Mouse (Mus musculus): ENCODE data around the gene Plcd1.
A peak's percentile ranks its signal among the peaks of the same experiment; 100 is the strongest.

Plcd1 gene

GRCm38 (mm10) chr9:119053964-119054576 lies 39.2 kb downstream of the Plcd1 start:
- no peak for DNase-seq (ENCODE audit: low spot score)

DNA sequence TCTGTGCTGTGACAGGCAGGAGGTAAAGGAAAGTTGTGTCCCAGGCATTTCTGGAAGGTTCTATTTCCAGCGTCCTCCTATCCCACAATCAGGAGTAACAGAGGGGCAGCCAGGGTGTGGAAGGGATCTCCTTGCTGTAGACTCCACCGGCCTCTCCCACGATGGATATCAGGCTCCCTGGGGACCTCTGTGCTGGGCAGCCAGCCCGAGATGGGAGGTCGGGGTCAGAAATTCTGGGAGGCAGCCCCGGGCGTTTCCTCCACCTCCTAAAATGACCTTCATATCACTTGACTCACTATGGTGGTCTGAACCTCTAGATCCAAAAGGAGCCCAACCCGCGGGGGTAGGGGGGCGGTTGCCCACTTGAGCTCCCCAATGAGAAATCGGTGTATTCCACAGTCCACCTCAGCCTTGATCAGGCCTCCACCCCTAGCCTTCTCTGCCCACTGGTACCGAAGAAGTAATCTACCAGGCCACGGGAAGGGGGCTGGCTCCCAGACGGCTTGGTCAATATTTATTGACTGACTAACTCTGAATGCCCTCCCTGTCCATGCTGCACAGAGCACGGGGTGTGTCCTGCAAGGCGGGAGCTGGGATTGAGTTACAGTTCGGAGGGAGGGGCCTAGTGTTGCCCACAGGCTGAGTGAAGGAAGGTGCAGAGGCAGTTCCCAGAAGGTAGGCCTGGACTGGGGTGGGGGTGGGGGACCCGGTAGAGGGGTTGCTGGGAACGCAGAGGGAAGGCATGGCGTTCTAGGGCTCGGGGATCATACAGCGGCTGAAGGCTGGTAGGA lies 41.0 kb downstream of the Plcd1 start, which contains the start of gene Vill:
Gene Vill, plus strand, starts transcription at position 625 of the 791 bp plus-strand sequence.
- DNase-seq (ENCODE audit: low spot score), result no peak

DNA sequence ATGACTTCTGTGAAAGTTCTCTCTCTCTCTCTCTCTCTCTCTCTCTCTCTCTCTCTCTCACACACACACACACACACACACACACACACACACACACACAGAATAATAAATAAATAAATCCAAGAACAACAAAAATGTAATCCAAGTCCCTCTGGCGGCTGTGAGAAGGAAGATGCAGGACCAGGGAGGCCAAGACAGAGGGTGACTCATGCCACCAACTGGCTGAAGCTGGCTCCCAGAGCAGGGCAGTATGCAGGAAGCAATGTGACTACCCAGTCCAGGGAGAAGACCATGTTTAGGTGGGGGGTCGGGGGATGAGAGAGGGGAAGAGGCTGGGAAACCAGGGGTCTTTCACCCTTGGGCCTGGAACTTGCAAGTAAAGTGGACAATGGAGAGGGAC lies 42.1 kb downstream of the Plcd1 start:
- DNase-seq (ENCODE audit: low spot score), result peak; percentile 90

DNA sequence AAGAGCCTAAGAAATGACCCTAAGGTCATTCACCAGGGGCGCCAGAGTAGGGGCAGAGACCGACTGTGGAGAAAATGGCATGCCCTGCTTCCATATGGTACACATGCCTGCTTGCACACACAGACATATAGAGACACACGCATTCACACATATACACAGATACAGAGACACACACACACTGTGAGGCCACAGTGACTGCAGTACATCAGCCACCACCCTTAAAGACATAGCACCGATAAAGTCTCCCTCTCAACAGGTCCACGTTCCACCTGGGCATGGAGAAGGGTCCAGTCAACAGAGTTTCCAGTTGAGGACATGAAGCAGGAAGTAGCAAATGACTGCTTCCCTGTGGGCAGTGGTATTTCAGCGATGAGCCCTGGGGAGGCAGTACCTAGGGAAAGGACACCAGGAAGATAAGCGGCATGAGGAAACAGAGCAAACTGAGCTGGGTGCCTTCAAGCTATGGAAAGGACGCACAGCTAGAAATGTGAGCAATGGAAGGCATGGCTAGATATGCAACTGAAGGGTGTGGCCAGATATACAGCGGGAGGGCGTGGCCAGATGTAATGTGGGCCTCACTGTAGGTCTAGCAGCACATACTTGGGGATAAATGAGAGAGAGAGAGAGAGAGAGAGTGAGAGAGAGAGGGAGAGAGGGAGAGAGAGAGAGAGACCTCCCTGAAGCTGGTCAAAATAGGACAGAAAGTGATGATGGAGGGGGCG lies 45.0 kb downstream of the Plcd1 start:
- no peak for DNase-seq (ENCODE audit: low spot score)

DNA sequence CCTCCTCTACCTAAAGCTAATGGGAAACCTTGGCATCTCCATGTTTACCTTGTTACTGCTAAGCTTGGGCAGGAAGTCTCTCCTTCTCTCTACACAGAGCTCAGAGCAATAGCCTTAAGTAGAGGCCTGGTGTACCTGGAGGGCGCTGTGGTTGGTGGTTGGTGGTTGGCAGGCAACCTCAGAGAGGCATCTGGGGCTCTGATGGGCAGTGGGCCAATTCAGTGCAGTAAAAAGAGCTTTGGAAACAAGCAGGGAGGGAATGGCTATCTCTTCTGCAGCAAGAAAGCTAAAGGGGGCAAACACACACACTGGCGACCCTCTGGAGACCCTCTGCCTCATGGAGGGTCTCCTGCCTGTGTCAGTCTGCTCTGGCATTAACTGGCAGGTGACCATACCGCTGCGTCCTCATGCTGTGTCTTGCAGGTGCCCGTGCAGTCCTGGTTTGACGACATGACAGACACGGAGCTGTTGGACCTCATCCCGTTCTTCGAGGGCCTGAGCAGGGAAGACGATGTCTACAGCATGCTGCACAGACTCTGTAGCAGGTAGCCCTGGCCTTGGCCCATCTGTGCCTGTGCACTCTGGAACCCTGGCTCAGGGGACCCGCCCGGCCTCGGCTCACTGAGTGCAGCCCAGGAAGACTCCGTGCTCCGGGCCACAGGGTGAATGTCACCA lies 53.1 kb downstream of the Plcd1 start:
- DNase-seq (ENCODE audit: low spot score), result no peak

- DNase-seq (ENCODE audit: low spot score), result no peak
These were observed 54.7 kb downstream of the Plcd1 start for GRCm38 (mm10) chr9:119038574-119038973.

DNA sequence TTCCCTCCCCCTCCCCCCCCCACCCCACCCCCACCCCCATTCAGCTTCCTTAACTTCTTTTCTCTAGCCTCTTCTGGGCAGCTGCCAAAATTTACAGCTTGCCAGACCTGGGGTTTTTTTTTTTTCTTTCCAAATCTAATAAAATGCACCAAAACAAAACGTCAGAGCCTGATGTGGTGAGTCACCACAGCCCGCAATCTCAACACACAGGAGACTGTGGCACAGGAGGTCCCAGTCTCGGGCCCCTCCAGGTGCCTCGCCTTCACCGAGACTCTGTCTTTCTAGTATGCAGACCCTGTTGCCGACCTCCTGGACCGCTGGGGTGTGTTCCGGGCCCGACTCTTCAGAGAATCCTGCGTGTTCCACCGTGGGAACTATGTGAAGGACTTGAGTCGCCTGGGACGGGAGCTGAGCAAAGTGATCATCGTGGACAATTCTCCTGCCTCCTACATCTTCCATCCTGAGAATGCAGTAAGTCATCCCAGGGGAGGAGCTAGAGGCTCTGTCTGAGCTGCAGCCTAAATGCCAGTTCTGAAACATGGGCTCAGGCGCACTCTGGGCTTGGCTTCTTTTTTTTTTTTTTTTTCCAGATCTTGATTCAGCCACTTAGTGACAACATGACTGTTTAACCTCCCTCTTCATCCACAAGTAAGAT lies 56.1 kb downstream of the Plcd1 start:
- DNase-seq (ENCODE audit: low spot score), result peak; percentile 72

GRCm38 (mm10) chr9:119035836-119036235 lies 57.5 kb downstream of the Plcd1 start:
- DNase-seq (ENCODE audit: low spot score), result peak; percentile 67

GRCm38 (mm10) chr9:119034676-119035665 lies 58.3 kb downstream of the Plcd1 start:
- no peak for DNase-seq (ENCODE audit: low spot score)

- DNase-seq (ENCODE audit: low spot score), result no peak
These were observed 59.2 kb downstream of the Plcd1 start for GRCm38 (mm10) chr9:119034069-119034468.

- DNase-seq (ENCODE audit: low spot score), result no peak
These were observed 60.0 kb downstream of the Plcd1 start for GRCm38 (mm10) chr9:119033111-119033921.

DNA sequence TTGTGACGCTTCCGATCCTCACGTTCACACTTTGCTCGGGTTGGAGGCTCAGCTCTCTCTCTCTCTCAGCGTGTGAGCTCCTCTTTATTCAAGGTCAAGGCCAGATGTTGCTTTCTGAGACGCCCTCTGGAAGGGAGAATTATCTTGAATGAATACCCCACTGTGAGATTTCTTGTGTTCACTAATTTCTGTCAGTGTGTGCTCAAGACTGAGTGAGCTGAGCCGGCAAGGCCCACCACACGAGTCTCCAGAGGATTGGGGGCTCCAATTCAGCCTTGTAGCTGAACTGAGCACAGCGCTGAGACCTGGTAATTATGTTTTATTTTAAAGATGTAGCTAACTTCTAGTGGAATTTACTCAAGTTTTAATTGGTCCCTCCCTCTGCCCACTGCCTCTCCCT lies 60.8 kb downstream of the Plcd1 start:
- no peak for DNase-seq (ENCODE audit: low spot score)

DNA sequence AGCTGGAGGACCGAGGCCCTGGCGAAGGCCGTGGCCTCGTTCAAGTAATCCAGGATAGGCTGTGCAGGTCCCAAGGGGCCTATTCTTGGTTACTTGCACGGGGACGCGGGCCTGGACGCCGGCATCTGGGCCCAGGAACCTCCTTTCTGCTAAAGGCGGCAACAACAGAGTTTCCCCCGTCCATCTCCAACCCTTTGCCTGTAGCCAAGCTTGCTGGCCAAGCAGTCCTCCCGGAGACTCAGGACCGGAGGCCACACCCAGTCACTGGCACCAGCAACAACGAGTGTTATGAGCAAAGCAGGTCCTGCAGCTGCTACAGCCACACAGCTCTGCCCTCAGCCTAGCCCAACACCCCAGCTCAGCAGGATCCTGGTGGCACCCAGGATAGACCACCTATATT lies 61.5 kb downstream of the Plcd1 start:
- DNase-seq (ENCODE audit: low spot score), result peak; percentile 63

- DNase-seq (ENCODE audit: low spot score), result no peak
These were observed 62.3 kb downstream of the Plcd1 start for GRCm38 (mm10) chr9:119031038-119031437.

DNA sequence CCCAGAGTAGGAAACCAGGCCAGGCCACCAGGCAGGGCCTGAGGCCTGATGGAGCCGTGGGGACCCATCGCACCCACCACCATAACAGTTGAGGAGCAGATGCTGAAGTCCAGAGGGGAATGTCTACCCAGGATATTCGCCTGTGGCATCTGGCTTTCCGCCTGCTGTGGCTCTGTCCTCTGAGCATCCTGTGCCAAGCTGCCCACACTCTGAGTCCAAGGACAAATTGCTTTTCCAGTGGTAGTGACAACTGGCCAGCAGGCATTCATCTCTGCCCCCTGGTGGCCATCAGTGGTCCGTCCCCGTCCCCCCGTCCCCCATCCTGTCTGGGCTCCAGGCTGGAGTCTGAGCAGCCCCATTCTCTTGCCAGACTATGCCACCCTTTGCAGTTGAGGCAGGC lies 63.7 kb downstream of the Plcd1 start:
- peak; percentile 53 for DNase-seq (ENCODE audit: low spot score)

GRCm38 (mm10) chr9:119028226-119029195 lies 64.8 kb downstream of the Plcd1 start:
- peak; percentile 92 for DNase-seq (ENCODE audit: low spot score)

- DNase-seq (ENCODE audit: low spot score), result no peak
These were observed 66.0 kb downstream of the Plcd1 start for GRCm38 (mm10) chr9:119027337-119027736.

GRCm38 (mm10) chr9:119025832-119026331 lies 67.4 kb downstream of the Plcd1 start:
- DNase-seq (ENCODE audit: low spot score), result no peak
